Mouse (Mus musculus) midbrain, embryonic 10.5 days (tissue): ENCODE results near the gene Spryd3. TPM values are rescaled to one million over a fixed set of nuclear protein-coding genes. Genes with fewer than 3 reads are reported as not detected.

Experiments
- DNase-seq: peaks from one replicate; pipeline ENCODE4 v3.0.0-alpha.2; 2017; ENCODE audit warnings: low spot score
- H3K27ac ChIP-seq: fragments of 300-500 bp; sonication (generic); replicated peaks from 2 replicates; pipeline ENCODE4 v1.5.1; 2016; ENCODE audit warnings: mild to moderate bottlenecking
- H3K27me3 ChIP-seq: fragments of 300-500 bp; sonication (generic); 2 replicates; pipeline ENCODE4 v1.6.1; 2016; ENCODE audit warnings: low read depth, mild to moderate bottlenecking; ENCODE audit not compliant: poor library complexity, severe bottlenecking
- H3K36me3 ChIP-seq: fragments of 300-500 bp; sonication (generic); 2 replicates; pipeline ENCODE4 v1.6.1; 2016; ENCODE audit warnings: mild to moderate bottlenecking, moderate library complexity
- H3K4me1 ChIP-seq: fragments of 300-500 bp; sonication (generic); 2 replicates; pipeline ENCODE4 v1.6.1; 2016
- H3K4me3 ChIP-seq: fragments of 300-500 bp; sonication (generic); 2 replicates; pipeline ENCODE4 v1.5.1; 2016; ENCODE audit warnings: mild to moderate bottlenecking, moderate library complexity
- H3K9me3 ChIP-seq: fragments of 300-500 bp; sonication (generic); replicated peaks from 2 replicates; pipeline ENCODE4 v1.6.1; 2016; ENCODE audit warnings: mild to moderate bottlenecking
- WGBS: fragments of 180-500 bp; shearing (Covaris S2); methylation state at CpG from one replicate; pipeline ENCODE4 v1.1.7; 2016; 5-methylcytosine and 5-hydroxymethylcytosine counted together
- polyA plus RNA-seq: library from polyadenylated mRNA; unstranded; fragments of >200 nt; fragmentation: Nextera tagmentation; extraction: Ambion mirVana; gene quantifications from 2 replicates; pipeline ENCODE4 v1.2.1, GENCODE M21; 2016

The Spryd3 gene
- polyA plus RNA-seq, 1 experiment from 2014 or later = 13.7 TPM

DNA sequence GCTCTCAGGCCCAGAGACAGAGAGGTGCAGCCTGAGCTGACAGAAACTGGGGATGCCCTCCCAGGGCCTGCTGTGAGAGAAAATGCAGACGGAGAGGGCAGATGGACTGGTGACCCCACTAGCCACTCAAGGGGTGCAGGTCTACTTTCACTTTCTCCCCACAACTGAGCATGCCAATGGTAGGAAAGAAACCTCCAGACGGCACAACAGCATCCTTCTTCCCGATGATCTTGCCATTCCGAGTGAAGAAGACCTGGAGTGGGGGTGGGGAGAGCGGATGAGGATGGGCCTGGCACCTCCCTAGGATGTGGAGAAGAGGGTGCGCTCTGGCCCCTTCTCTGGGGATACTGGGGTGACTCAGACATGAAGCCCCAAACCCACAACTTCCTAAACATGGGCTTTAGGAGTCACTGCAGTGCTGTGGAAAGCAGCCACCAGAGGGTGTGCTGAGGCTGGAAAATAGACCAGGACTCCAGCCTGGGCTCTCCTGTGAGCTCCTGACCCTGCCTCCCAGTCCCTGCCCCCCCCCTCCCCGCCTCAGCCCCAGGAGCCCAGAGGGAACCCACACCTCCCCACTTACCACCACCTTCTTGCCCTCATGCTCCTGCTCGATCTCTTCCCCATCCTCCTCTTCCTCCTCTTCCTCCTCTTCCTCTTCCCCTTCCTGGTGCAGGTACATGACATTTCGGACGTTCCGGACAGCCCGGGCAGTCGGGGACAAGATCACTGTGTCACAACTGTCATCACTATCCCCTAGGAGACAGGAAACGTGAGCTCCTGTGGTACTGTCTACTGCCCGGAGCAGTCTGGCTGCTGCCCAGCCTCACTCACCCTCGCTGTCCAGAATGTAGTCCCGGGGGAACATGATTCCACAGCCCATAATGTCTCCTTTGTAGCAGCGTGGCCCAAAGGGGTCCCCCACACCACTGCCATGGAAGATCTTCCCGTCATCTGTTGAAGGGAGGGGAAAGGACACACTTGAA, 18.3 kb downstream of the Spryd3 start:
- peak; percentile 11 for DNase-seq
- Histone ChIP-seq H3K4me3 (no peak overlapping the region), H3K4me1 (0 out of 2 replicates have a peak, but pooled peaks cover 3% of the 10 kb centered on the region), H3K27ac (no peak overlapping the region), H3K9me3 (no peaks in the 10 kb centered on the region), H3K27me3 (no peaks in the 10 kb centered on the region), H3K36me3 (peaks cover 73% of the 10 kb centered on the region)
- WGBS = 82% methylated on average over 19 of the region's 19 CpGs

DNA sequence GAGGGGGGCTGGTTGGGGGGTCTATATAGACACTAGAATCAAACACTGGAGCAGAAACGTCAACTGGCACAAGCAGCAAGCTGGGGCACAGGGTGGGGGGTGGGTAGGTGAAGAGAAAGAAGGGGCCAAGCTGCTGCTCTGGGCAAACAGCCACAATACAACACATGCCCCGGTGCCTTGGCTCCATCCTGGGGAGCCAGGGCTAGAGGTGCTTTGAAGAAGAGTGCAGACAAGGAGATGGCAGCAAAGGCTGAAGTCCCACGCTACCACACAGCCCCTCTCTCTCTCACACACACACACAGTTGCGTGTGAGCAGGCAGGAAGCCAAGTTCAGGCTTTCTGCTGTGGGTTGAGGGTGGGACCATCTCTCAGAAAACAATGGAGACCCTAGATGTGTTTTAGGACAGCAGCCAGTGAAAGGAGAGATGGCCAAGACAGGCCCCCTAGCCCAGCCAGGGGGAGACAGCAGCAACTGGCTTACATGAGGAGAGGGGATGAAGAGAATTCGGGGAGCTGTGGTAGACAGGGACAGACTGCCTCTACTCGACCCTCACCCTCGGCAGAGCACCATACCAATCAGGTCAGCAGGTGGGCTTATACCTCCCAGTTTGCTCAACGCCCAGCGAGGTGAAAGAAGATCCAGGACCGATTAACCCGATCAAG, 19.1 kb downstream of the Spryd3 start:
- no peak overlapping the region for H3K27ac ChIP-seq
- H3K9me3 ChIP-seq = no peaks in the 10 kb centered on the region
- H3K4me3 ChIP-seq = no peak overlapping the region
- no peak for DNase-seq
- no peaks in the 10 kb centered on the region for H3K27me3 ChIP-seq
- 86% methylated on average over 11 of the region's 11 CpGs for WGBS
- 0 out of 2 replicates have a peak, but pooled peaks cover 3% of the 10 kb centered on the region for H3K4me1 ChIP-seq
- H3K36me3 ChIP-seq = peaks cover 66% of the 10 kb centered on the region

DNA sequence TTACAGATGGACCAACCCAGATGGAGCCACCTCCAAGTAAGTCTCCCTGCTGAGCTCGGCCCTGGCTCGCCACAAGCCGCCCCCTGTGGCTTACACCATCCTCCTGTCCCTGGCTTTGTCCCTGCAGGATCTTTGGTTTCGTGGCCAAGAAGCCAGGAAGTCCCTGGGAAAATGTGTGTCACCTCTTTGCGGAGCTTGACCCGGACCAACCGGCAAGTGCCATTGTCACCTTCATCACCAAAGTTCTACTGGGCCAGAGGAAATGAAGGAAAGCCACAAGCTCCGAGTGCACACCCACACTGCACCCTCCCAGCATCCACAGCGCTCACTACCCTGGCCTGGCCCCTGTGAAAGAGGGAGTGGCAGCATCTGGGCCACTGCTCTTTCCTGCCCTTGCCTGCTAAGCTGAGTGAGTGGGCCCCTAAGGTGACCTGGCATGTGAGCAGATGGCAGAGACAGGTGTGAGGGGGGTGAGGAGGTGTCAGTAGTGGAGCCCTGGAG, 20.3 kb downstream of the Spryd3 start:
- DNase-seq = no peak
- H3K27ac ChIP-seq = no peak overlapping the region
- WGBS = 61% methylated on average over 9 of the region's 9 CpGs
- peaks cover 57% of the 10 kb centered on the region for H3K36me3 ChIP-seq
- H3K27me3 ChIP-seq = no peaks in the 10 kb centered on the region
- H3K4me1 ChIP-seq = peaks cover 9% of the 10 kb centered on the region; the same call in 1 of the 2 replicates
- H3K9me3 ChIP-seq = no peaks in the 10 kb centered on the region
- H3K4me3 ChIP-seq = no peak overlapping the region

DNA sequence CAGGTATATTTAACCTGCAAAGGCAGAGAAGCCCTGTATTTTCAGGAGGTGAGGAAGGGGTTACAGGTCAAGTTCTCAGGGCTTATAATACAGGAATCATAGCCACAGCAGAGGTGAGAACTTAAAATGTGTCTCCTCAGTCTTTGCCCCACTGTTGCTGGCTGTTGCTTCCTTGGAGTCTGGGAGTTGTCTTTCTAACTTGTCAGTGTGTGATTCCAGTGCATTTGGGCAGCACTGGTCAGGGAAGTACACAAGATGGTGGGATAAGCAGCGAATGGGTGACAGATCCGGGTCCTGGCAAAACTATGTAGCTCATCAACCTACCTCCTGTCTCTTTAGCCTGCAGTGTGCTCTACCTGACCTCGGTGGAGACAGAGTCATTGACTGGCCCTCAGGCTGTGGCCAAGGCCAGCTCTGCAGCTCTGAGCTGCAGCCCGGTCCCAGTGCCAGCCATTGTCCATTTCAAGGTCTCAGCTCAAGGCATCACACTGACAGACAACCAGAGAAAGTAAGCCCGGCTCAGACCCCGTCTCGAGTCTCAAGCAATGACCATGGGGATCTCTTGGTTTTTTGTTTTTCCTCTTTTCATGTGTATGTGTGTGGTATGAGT, 21.3 kb downstream of the Spryd3 start:
- 90% methylated on average over 7 of the region's 7 CpGs for WGBS
- DNase-seq = no peak
- H3K36me3 ChIP-seq = peaks cover 48% of the 10 kb centered on the region
- no peaks in the 10 kb centered on the region for H3K27me3 ChIP-seq
- H3K27ac ChIP-seq = no peak overlapping the region
- no peaks in the 10 kb centered on the region for H3K9me3 ChIP-seq
- no peak overlapping the region for H3K4me3 ChIP-seq
- H3K4me1 ChIP-seq = peaks cover 6% of the 10 kb centered on the region; the same call in 1 of the 2 replicates

DNA sequence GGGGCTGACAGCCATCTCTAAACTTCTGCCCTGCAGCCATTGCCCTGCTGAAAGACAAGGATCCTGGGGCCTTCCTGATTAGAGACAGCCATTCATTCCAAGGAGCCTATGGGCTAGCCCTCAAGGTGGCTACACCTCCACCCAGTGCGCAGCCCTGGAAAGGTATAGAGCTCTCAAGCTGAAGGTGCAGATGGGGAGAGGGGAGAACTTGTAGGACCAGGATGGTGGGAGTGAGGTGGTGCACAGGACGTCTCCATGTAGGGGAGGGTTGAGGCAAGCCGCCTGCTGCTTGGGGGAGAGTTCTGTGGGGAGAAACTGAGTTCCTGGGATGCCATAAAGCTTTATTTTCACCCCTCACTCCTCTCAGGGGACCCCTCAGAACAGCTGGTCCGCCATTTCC, 22.4 kb downstream of the Spryd3 start:
- DNase-seq = no peak
- Histone ChIP-seq H3K4me1 (peaks cover 6% of the 10 kb centered on the region; the same call in 1 of the 2 replicates), H3K27me3 (no peaks in the 10 kb centered on the region), H3K4me3 (no peak overlapping the region), H3K9me3 (no peaks in the 10 kb centered on the region), H3K36me3 (peaks cover 38% of the 10 kb centered on the region), H3K27ac (no peak overlapping the region)
- WGBS = 81% methylated on average over 4 of the region's 4 CpGs

DNA sequence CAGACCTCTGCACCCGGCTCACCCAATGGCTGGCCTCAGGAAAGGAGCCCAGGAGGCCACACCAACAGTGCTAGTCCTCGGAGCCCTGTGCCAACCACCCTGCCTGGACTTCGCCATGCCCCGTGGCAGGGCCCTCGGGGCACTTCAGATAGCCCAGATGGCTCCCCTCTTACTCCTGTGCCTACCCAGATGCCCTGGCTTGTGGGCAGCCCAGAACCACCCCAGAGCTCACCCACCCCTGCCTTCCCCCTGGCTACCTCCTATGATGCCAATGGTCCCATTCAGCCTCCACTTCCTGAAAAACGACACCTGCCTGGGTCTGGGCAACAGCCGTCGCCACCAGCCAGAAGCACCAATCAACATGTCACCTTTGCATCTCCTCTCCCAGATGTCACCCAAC, 23.2 kb downstream of the Spryd3 start:
- H3K27ac ChIP-seq = no peak overlapping the region
- peaks cover 29% of the 10 kb centered on the region for H3K36me3 ChIP-seq
- WGBS = 86% methylated on average over 8 of the region's 8 CpGs
- no peak overlapping the region for H3K4me3 ChIP-seq
- peaks cover 4% of the 10 kb centered on the region for H3K27me3 ChIP-seq
- no peak for DNase-seq
- H3K4me1 ChIP-seq = peaks cover 8% of the 10 kb centered on the region
- no peaks in the 10 kb centered on the region for H3K9me3 ChIP-seq

DNA sequence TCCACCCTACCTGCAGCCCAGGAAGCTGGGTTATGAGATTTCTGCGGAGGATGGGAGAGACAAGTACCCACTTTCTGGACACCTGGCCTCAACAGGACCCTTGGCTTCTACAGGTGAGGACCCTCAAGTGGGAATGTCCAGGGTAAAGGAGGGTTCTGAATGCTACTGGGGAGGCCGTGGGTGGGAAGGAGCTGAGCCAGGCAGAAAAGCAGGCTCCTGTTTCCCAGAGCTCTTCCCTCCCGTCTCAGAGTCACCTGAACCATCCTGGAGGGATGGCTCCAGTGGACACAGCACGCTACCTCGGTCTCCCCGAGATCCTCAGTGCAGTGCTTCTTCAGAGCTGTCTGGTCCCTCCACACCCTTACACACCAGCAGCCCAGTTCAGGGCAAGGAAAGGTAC, 23.9 kb downstream of the Spryd3 start:
- H3K36me3 ChIP-seq = peaks cover 23% of the 10 kb centered on the region
- H3K4me1 ChIP-seq = peaks cover 15% of the 10 kb centered on the region
- H3K27me3 ChIP-seq = peaks cover 11% of the 10 kb centered on the region
- H3K4me3 ChIP-seq = no peak overlapping the region
- no peak overlapping the region for H3K27ac ChIP-seq
- no peaks in the 10 kb centered on the region for H3K9me3 ChIP-seq
- no peak for DNase-seq
- 88% methylated on average over 6 of the region's 6 CpGs for WGBS

DNA sequence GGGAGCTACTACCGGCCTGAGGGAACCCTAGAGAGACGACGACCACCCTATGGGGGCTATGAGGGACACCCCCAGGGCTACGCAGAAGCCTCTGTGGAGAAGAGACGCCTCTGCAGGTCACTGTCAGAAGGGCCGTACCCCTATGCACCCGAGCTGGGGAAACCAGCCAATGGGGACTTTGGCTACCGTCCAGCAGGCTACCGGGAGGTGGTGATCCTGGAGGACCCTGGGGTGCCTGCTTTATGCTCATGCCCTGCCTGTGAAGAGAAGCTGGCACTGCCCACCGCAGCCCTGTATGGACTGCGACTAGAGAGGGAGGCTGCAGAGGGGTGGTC, 24.6 kb downstream of the Spryd3 start:
- DNase-seq = no peak
- H3K36me3 ChIP-seq = peaks cover 15% of the 10 kb centered on the region
- 87% methylated on average over 11 of the region's 11 CpGs for WGBS

DNA sequence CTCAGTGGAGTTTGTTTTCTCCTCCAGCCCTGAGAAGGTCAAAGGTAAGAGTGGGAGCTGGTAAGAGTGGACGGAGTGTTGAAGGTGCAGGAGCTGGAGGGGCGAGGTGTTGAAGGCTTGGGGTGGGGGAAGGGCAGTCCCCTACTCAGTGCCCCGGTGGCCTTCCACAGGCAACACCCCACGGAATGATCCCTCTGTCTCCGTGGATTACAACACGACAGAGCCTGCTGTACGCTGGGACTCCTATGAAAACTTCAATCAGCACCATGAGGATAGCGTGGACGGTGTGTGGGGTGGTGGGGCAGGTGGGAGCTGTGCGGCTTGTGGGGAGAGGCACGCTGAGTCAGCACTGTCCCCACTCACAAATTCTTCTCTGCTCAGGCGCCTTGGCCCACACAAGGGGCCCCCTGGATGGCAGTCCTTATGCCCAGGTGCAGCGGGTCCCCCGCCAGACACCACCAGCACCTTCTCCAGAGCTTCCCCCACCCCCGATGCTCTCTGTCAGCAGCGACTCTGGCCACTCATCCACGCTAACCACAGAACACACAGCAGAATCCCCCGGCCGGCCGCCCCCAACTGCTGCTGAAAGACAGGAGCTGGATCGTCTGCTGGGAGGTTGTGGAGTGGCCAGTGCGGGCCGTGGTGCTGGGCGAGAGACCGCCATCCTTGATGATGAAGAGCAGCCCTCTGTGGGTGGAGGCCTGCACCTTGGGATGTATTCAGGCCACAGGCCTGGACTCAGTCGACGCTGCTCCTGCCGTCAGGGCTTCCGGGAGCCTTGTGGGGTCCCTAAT, 25.1 kb downstream of the Spryd3 start:
- H3K27me3 ChIP-seq = peaks cover 23% of the 10 kb centered on the region
- no peak overlapping the region for H3K27ac ChIP-seq
- DNase-seq = no peak
- peaks cover 27% of the 10 kb centered on the region for H3K4me1 ChIP-seq
- WGBS = 77% methylated on average over 29 of the region's 29 CpGs
- no peak overlapping the region for H3K4me3 ChIP-seq
- no peaks in the 10 kb centered on the region for H3K9me3 ChIP-seq
- peaks cover 10% of the 10 kb centered on the region for H3K36me3 ChIP-seq

More for the DNA sequence above, 24.6 kb downstream of the Spryd3 start:
- no peaks in the 10 kb centered on the region for H3K9me3 ChIP-seq
- H3K4me1 ChIP-seq = peaks cover 22% of the 10 kb centered on the region
- 0 out of 2 replicates have a peak overlapping the region, but pooled peaks have one; percentile 10 for H3K27ac ChIP-seq
- H3K4me3 ChIP-seq = no peak overlapping the region
- peaks cover 18% of the 10 kb centered on the region for H3K27me3 ChIP-seq

DNA sequence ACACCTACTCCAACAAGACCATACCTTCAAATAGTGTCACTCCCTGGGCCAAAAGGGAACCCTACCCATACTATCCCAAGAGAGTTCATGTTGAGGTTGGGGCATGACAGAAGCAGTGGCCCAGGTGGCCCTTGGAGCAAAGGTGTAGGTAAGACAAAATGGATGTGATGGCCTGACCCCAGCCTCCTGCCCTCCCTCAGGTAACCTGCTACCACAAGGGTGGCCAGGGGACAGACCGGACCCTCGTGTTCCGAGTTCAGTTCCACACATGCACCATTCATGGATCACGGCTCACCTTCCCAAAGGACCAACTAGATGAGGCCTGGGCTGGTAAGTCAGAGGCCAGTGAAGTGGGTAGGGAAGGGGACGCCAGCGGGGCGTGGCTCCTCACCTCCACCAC, 25.8 kb downstream of the Spryd3 start:
- WGBS = 98% methylated on average over 7 of the region's 7 CpGs
- Histone ChIP-seq H3K36me3 (peaks cover 4% of the 10 kb centered on the region; the same call in 1 of the 2 replicates), H3K4me1 (peaks cover 33% of the 10 kb centered on the region), H3K9me3 (no peaks in the 10 kb centered on the region), H3K27me3 (peaks cover 30% of the 10 kb centered on the region), H3K27ac (no peak overlapping the region), H3K4me3 (no peak overlapping the region)
- DNase-seq = no peak

DNA sequence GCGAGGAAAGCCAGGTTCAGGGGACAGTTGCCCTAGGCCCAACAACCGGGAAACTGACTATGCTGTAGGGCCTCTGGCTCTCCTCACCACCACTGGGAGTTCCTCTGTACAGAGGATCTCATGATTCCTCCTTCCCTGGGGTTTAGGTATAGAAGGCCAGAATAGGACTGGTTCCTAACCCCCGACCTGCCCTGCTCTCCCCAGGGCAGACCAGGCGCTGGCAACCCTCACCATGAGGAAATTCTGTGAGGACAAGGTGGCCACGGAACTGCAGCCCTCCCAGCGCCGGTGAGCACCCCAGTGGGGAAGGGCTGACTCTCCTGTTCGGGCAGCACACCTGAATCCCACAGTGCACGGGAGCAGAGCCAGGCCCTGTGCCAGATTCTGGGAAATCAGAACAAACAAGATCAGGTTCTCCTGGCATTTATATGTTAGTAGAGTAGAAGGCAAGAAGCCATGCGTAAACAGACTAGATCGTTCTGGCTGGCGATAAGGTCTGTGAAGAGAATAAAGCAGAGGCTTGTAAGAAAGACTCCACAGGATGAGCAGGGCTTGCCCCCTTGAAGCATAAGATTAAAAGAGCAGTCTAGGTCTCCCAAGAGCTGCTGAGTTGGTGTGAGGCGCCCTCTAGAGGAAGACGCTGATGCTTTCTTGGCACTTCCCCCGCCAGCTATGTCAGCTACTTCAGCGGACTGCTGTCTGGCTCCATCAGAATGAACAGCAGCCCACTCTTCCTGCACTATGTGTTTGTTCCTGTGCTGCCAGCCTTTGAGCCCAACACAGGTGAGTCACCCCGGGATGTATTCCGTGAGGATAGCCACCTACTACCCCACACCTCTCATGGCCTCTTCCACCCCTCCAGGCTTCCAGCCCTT, 27.1 kb downstream of the Spryd3 start:
- WGBS = 53% methylated on average over 18 of the region's 18 CpGs
- Histone ChIP-seq H3K27me3 (peaks cover 44% of the 10 kb centered on the region), H3K9me3 (no peaks in the 10 kb centered on the region), H3K36me3 (peaks cover 2% of the 10 kb centered on the region; the same call in 1 of the 2 replicates), H3K4me3 (no peak overlapping the region), H3K27ac (no peak overlapping the region), H3K4me1 (peaks cover 43% of the 10 kb centered on the region)
- DNase-seq = peak; percentile 68
